8 mouse cellular contexts compared by ENCODE assay signal in genomic region chr10:13968234-13968555, GRCm38 (mm10). TPM values are rescaled to one million over a fixed set of nuclear protein-coding genes. Genes with fewer than 3 reads are reported as not detected.
DNase-seq lines count a peak whose midpoint lies in the region; ATAC-seq and TF ChIP-seq lines count a peak whose summit lies in the region.

No protein-coding gene starts in this region.

- 9% methylated on average over 5 of the region's 5 CpGs for WGBS in intestine, embryonic 14.5 days
- WGBS in neural tube, embryonic 12.5 days = 14% methylated on average over 5 of the region's 5 CpGs

- peaks cover 2% of the 10 kb centered on the region; the same call in 1 of the 2 replicates for H3K4me1 ChIP-seq in cortical plate, adult 2 months (ENCODE audit: control insufficient read depth, insufficient read depth, low read length)
- H3K4me1 ChIP-seq in intestine, embryonic 14.5 days (replicated peaks; ENCODE audit: control insufficient read depth, insufficient read depth, low read length) = 0 out of 2 replicates have a peak, but pooled peaks cover 4% of the 10 kb centered on the region
- H3K4me1 ChIP-seq in neural tube, embryonic 12.5 days = peaks cover 5% of the 10 kb centered on the region; the same call in 1 of the 2 replicates

- intact Hi-C loops in gastrocnemius, postnatal 36 days (cut with DNase I) = loop anchor here (5.0 kb wide), 3 partner anchors 79 to 229 kb away; no protein-coding TSS in a partner anchor

- DNase-seq in layer of hippocampus, adult 2 months (ENCODE audit: low spot score in 2 of 2) = no peak
- DNase-seq in layer of hippocampus, postnatal 25 days (ENCODE audit: extremely low spot score in 1 of 2, low spot score in 1 of 2) = no peak
- DNase-seq in intestine, embryonic 14.5 days (ENCODE audit: low spot score) = no peak
- DNase-seq in left cerebral cortex, adult 9 months (ENCODE audit: low spot score in 2 of 2) = no peak
- DNase-seq in urinary bladder, postnatal 36 days (ENCODE audit: low spot score in 2 of 2) = no peak
- DNase-seq in gastrocnemius, postnatal 36 days = no peak

- peak overlapping the region; percentile 88 for H3K9ac ChIP-seq in intestine, embryonic 14.5 days (ENCODE audit: low read length)
- H3K9ac ChIP-seq in neural tube, embryonic 12.5 days = peak overlapping the region; percentile 88

- peak overlapping the region; percentile 95 for H3K4me2 ChIP-seq in intestine, embryonic 14.5 days (ENCODE audit: low read length)
- H3K4me2 ChIP-seq in neural tube, embryonic 12.5 days (replicated peaks) = peak overlapping the region; percentile 98

- H3K36me3 ChIP-seq in intestine, embryonic 14.5 days (ENCODE audit: control insufficient read depth, insufficient read depth, low read length) = no peaks in the 10 kb centered on the region
- H3K36me3 ChIP-seq in neural tube, embryonic 12.5 days = no peaks in the 10 kb centered on the region

- no peaks in the 10 kb centered on the region for H3K9me3 ChIP-seq in intestine, embryonic 14.5 days (ENCODE audit: control insufficient read depth, low read length)
- no peaks in the 10 kb centered on the region for H3K9me3 ChIP-seq in neural tube, embryonic 12.5 days

- H3K27ac ChIP-seq in layer of hippocampus, adult 2 months = peak overlapping the region; percentile 100
- peak overlapping the region; percentile 98 for H3K27ac ChIP-seq in cortical plate, adult 2 months (ENCODE audit: insufficient read depth, low read length)
- H3K27ac ChIP-seq in intestine, embryonic 14.5 days (ENCODE audit: low read depth) = peak overlapping the region; percentile 97
- H3K27ac ChIP-seq in neural tube, embryonic 12.5 days = peak overlapping the region; percentile 97; the same call in 1 of the 2 replicates

- no peaks in the 10 kb centered on the region; the same call in 1 of the 2 replicates for H3K27me3 ChIP-seq in intestine, embryonic 14.5 days (replicated peaks; ENCODE audit: control insufficient read depth, insufficient read depth, low read length)
- no peaks in the 10 kb centered on the region for H3K27me3 ChIP-seq in neural tube, embryonic 12.5 days (replicated peaks)

- no peak for TF ChIP-seq CTCF in layer of hippocampus, adult 2 months (conservative IDR thresholded peaks at IDR 0.05)
- no peak for TF ChIP-seq CTCF in cortical plate, adult 2 months (IDR thresholded peaks at IDR 0.05; ENCODE audit: extremely low read depth, insufficient read depth, low read length)

- TF ChIP-seq POLR2A in cortical plate, adult 2 months (IDR thresholded peaks at IDR 0.05; ENCODE audit: extremely low read depth, insufficient read depth, low read length) = no peak

- no peak for ATAC-seq in intestine, embryonic 14.5 days (replicated peaks; ENCODE audit: low FRiP score, low TSS enrichment, low read depth)
- no peak for ATAC-seq in neural tube, embryonic 12.5 days (ENCODE audit: low FRiP score, low read depth)

- peak overlapping the region; percentile 66 for H3K4me3 ChIP-seq in layer of hippocampus, adult 2 months
- H3K4me3 ChIP-seq in cortical plate, adult 2 months (ENCODE audit: insufficient read depth, low read length) = peak overlapping the region; percentile 83
- peak overlapping the region; percentile 84 for H3K4me3 ChIP-seq in intestine, embryonic 14.5 days (ENCODE audit: low read depth, low read length)
- H3K4me3 ChIP-seq in neural tube, embryonic 12.5 days = peak overlapping the region; percentile 80

RNA-seq across cellular contexts. Expression of gene Hivep2, which starts 2.3 kb away (rescaled TPM):
- total RNA-seq in layer of hippocampus, adult 2 months (2021) = 100 to 1,000 TPM; 203 to 210 TPM
- total RNA-seq in layer of hippocampus, postnatal 25 days (2021) = 100 to 1,000 TPM; 202 to 236 TPM
- polyA plus RNA-seq in cortical plate, adult 2 months (2012; rRNA removed) = 101 and 113 TPM in 2 replicates
- polyA plus RNA-seq in intestine, embryonic 14.5 days (2014; fragmentation: Nextera tagmentation; extraction: Ambion mirVana) = 7.1 and 7.2 TPM in 2 replicates
- 5.6 and 6.9 TPM in 2 replicates for polyA plus RNA-seq in neural tube, embryonic 12.5 days (2016; fragmentation: Nextera tagmentation; extraction: Ambion mirVana)
- 10 to 100 TPM; 43.4 to 46.6 TPM for total RNA-seq in gastrocnemius, postnatal 36 days (2021)

Comparison
In these comparisons a context has a peak if more than half of its experiments do, and no peak if none do; other contexts are left out.
1. RNA of gene Hivep2, which starts 2.3 kb away (total RNA-seq): 202 to 236 TPM in layer of hippocampus, postnatal 25 days and 203 to 210 TPM in layer of hippocampus, adult 2 months; 43.4 to 46.6 TPM in gastrocnemius, postnatal 36 days; every median in the first group is over 4 times any median in the second.
2. Peak in every context shown above with its lines, with median percentiles within 50 percentile points of each other: H3K27ac ChIP-seq and H3K4me3 ChIP-seq.